Mouse (Mus musculus): ENCODE data around the gene Mettl2. TPM values are rescaled to one million over a fixed set of nuclear protein-coding genes. Genes with fewer than 3 reads are reported as not detected.
A peak's percentile ranks its signal among the peaks of the same experiment; 100 is the strongest.

The Mettl2 gene
- polyA plus RNA-seq, 1 experiment from 2014 or later: 30.4 TPM

- peak overlapping the region; percentile 71 for H3K9ac ChIP-seq
- peak overlapping the region; percentile 72 for H3K4me2 ChIP-seq
- H3K27ac ChIP-seq: peak overlapping the region; percentile 96
- no peaks in the 10 kb centered on the region for H3K9me3 ChIP-seq
- ATAC-seq (replicated peaks): no peak
- peaks cover 7% of the 10 kb centered on the region for H3K36me3 ChIP-seq (replicated peaks)
- peak overlapping the region; percentile 54 for H3K4me3 ChIP-seq
- H3K4me1 ChIP-seq: peaks cover 23% of the 10 kb centered on the region
- no peaks in the 10 kb centered on the region for H3K27me3 ChIP-seq (replicated peaks)
- 9% methylated on average over 4 of the region's 4 CpGs for WGBS
Measured at GRCm38 (mm10) chr11:105182461-105182855, 56.2 kb downstream of the Mettl2 start.

- Histone ChIP-seq H3K36me3 (replicated peaks) (peaks cover 7% of the 10 kb centered on the region), H3K9me3 (no peaks in the 10 kb centered on the region), H3K27me3 (replicated peaks) (no peaks in the 10 kb centered on the region), H3K9ac (no peak overlapping the region), H3K4me2 (no peak overlapping the region), H3K4me1 (peaks cover 17% of the 10 kb centered on the region), H3K27ac (no peak overlapping the region), H3K4me3 (no peak overlapping the region)
- no peak for ATAC-seq (replicated peaks)
- 88% methylated on average over 3 of the region's 3 CpGs for WGBS
Measured at GRCm38 (mm10) chr11:105184678-105185077, 58.5 kb downstream of the Mettl2 start.

Other genes with a start within 250 kb of the Mettl2 start
- gene Efcab3, start 62.8 kb upstream of the Mettl2 start, polyA plus RNA-seq (2015; fragmentation: Nextera tagmentation; extraction: Ambion mirVana): not detected in 2 replicates
- not detected in 2 replicates for gene Gm10842, start 20.5 kb downstream of the Mettl2 start, polyA plus RNA-seq (2015; fragmentation: Nextera tagmentation; extraction: Ambion mirVana)
- 18.8 and 20.9 TPM in 2 replicates for gene Tlk2, start 52.4 kb downstream of the Mettl2 start, polyA plus RNA-seq (2015; fragmentation: Nextera tagmentation; extraction: Ambion mirVana)
- 5.8 and 6.8 TPM in 2 replicates for gene Mrc2, start 166.2 kb downstream of the Mettl2 start, polyA plus RNA-seq (2015; fragmentation: Nextera tagmentation; extraction: Ambion mirVana)

All from midbrain, embryonic 15.5 days (tissue).